ENCODE assay signal across 8 mouse cellular contexts in genomic region chr12:35534754-35535236, GRCm38 (mm10). TPM values are rescaled to one million over a fixed set of nuclear protein-coding genes. Genes with fewer than 3 reads are reported as not detected.
A peak's percentile ranks its signal among the peaks of the same experiment; 100 is the strongest.
DNase-seq lines count a peak whose midpoint lies in the region; ATAC-seq lines count a peak whose summit lies in the region.

Ahr (minus strand) TSS chr12:35535038.

- peak; percentile 83 for ATAC-seq in megakaryocyte, adult 5-6 weeks (ENCODE audit: poor library complexity, severe bottlenecking)

- peak; percentile 92 for DNase-seq in ZHBTc4 (ENCODE audit: low read depth, low spot score)
- DNase-seq in cerebellum, postnatal 36 days = peak; percentile 77 to 89
- peak; percentile 20 to 33 for DNase-seq in gastrocnemius, adult 8-10 months (ENCODE audit: low spot score in 2 of 2)
- DNase-seq in induced T-regulatory cell, adult 2 months (ENCODE audit: low read depth) = peak; percentile 90
- peak; percentile 62 to 84 for DNase-seq in left cerebral cortex, adult 8-10 months (ENCODE audit: low spot score in 2 of 2)
- DNase-seq in right cerebral cortex, adult 18-20 months = peak; percentile 88
- DNase-seq in urinary bladder, adult 2 months (ENCODE audit: low spot score) = peak; percentile 72

RNA-seq across cellular contexts. Expression of gene Ahr, which starts in this region (rescaled TPM):
- 1 to 10 TPM; 1.3 to 1.6 (median 1.4) TPM for total RNA-seq in gastrocnemius, adult 8-10 months (2022)
- 1 to 10 TPM; 6.0 to 7.4 (median 6.7) TPM for total RNA-seq in left cerebral cortex, adult 8-10 months (2022)
- total RNA-seq in megakaryocyte, adult 5-6 weeks (2015) = 12.7 and 13.0 TPM in 2 replicates
- total RNA-seq in megakaryocyte, adult 5-6 weeks (2017) = 9.8 and 12.4 TPM in 2 replicates
- polyA plus RNA-seq in urinary bladder, adult 2 months (2012; rRNA removed) = 25.1 TPM in 2 replicates

Comparison
In these comparisons a context has a peak if more than half of its experiments do, and no peak if none do; other contexts are left out.
1. Peak in every context shown above with its lines: DNase-seq and ATAC-seq.
2. DNase-seq: peak in every context shown above with its lines; median percentile 92 in ZHBTc4; 90 in induced T-regulatory cell, adult 2 months; 88 in right cerebral cortex, adult 18-20 months; 83 in cerebellum, postnatal 36 days; 73 in left cerebral cortex, adult 8-10 months; 72 in urinary bladder, adult 2 months; 26 in gastrocnemius, adult 8-10 months.